Mouse (Mus musculus) testis, adult 2 months (tissue): ENCODE data around the gene Adora2a. TPM values are rescaled to one million over a fixed set of nuclear protein-coding genes. Genes with fewer than 3 reads are reported as not detected.
"Not testable (repeated sequence)": the region's sequence is repeated elsewhere in the genome, so short reads cannot be mapped to it uniquely, and the experiment has no call there.

ENCODE experiments used
- H3K27ac ChIP-seq: fragments of 200-500 bp; 2 replicates; pipeline ENCODE4 v1.5.1; 2012; ENCODE audit warnings: low read depth, low read length; ENCODE audit not compliant: control insufficient read depth, insufficient read depth
- H3K27me3 ChIP-seq: fragments of 200-500 bp; 2 replicates; pipeline ENCODE4 v1.6.1; 2012; ENCODE audit warnings: mild to moderate bottlenecking, low read length, moderate library complexity; ENCODE audit not compliant: control insufficient read depth, insufficient read depth
- H3K36me3 ChIP-seq: fragments of 200-500 bp; 2 replicates; pipeline ENCODE4 v1.6.1; 2012; ENCODE audit warnings: mild to moderate bottlenecking, low read length; ENCODE audit not compliant: control insufficient read depth, insufficient read depth
- H3K4me1 ChIP-seq: fragments of 200-500 bp; 2 replicates; pipeline ENCODE4 v1.6.1; 2012; ENCODE audit warnings: low read length; ENCODE audit not compliant: control insufficient read depth, insufficient read depth
- H3K4me3 ChIP-seq: fragments of 200-500 bp; 2 replicates; pipeline ENCODE4 v1.5.1; 2012; ENCODE audit warnings: low read depth, mild to moderate bottlenecking, low read length, moderate library complexity, mixed read lengths; ENCODE audit not compliant: control insufficient read depth
- CTCF ChIP-seq: fragments of 200-500 bp; IDR thresholded peaks from 2 replicates; pipeline ENCODE4 v1.5.1; 2012; ENCODE audit warnings: low read depth, mild to moderate bottlenecking, inconsistent platforms, low read length, moderate library complexity; ENCODE audit not compliant: control insufficient read depth, insufficient read depth, insufficient replicate concordance
- POLR2A ChIP-seq: fragments of 200-500 bp; IDR thresholded peaks from 2 replicates; pipeline ENCODE4 v1.6.1; 2012; ENCODE audit warnings: low read depth, mild to moderate bottlenecking, inconsistent platforms, low read length, moderate library complexity; ENCODE audit not compliant: control insufficient read depth
- polyA plus RNA-seq: library from polyadenylated mRNA; depleted of rRNA; stranded (reverse); fragments of >200 nt; gene quantifications from 2 replicates; pipeline ENCODE4 v1.2.3, GENCODE M21; 2012

Adora2a gene
- polyA plus RNA-seq, 1 experiment: 0.28 TPM

DNA sequence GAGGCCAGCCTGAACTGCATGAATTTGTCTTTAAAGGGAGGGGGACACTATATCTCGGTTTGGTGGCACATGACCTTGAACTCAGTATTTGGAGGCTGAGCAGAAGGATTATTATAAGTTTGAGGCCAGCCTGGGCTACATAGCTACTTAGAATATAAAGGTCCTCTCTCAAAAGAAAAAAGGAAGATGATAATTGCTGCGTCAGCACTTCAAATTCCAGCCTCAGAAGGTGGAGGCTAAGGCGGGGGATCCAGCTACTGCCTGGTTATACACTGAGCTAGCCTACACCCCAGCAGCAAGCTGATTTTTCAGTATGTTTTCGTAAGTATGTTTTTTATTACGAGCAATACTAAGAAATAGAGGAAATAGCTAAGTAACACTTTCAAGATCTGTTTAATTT, 26.0 kb upstream of the Adora2a start:
- Histone ChIP-seq H3K27ac (no peak overlapping the region), H3K36me3 (peaks cover 1% of the 10 kb centered on the region; the same call in 1 of the 2 replicates), H3K27me3 (no peaks in the 10 kb centered on the region), H3K4me3 (no peak overlapping the region), H3K4me1 (no peaks in the 10 kb centered on the region)
- TF ChIP-seq POLR2A (no peak), CTCF (no peak)

DNA sequence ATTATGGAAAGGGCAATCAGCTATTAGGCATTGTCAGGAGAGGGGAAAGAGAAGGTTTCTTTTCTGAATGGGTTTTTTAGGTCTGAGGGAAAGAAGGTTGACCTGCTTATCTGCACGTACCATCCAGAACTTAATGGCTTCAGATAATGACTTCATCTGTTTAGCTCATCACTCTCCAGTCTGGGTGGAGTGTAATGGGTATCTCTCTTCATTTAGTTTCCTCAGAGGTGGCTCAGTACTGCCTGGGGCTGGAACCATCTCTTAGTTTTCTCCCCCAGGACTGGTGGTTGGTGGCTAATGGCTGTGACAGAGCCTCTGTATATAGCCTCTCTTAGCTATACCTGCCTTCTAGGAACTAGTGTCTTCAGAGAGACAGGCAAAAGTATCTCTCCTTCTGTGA, 25.3 kb upstream of the Adora2a start:
- no peaks in the 10 kb centered on the region for H3K27me3 ChIP-seq
- peaks cover 1% of the 10 kb centered on the region; the same call in 1 of the 2 replicates for H3K36me3 ChIP-seq
- no peak overlapping the region for H3K4me3 ChIP-seq
- H3K27ac ChIP-seq: no peak overlapping the region
- H3K4me1 ChIP-seq: no peaks in the 10 kb centered on the region
- TF ChIP-seq CTCF (no peak), POLR2A (no peak)

DNA sequence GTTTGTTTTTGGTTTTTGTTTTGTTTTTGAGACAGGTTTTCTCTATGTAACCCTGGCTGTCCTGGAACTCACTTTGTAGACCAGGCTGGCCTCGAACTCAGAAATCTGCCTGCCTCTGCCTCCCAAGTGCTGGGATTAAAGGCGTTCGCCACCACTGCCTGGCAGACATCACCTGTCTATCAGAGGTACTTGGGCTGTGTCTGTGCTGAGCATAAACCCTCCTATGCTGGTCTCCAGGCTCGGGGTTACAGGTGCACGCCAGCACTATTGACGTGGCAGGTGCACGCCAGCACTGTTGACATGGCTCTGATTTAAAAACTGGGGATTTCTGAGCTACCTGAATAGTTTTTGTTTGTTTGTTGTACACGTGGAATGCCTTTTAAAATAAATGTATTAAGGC, 24.5 kb upstream of the Adora2a start:
- not testable (repeated sequence) for H3K27ac ChIP-seq, H3K4me3 ChIP-seq, H3K4me1 ChIP-seq, H3K36me3 ChIP-seq, H3K27me3 ChIP-seq

DNA sequence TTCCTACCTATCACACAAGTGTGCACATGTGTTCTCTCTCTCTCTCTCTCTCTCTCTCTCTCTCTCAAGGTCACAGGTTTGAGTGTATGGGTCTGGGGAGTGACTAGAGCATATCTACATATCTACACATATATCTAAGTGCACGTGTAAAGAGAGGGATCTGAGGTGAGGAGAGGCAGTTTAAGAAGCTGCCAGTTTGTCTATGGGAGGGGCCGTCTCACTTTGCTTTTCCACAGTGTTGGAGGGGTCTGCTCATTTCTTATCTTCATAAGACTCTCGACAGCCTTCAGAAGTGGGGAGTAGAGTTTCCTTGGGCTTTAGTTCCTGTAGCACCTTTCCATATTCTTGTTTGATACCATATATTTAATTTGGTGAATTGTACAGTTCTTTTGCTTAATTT, 23.4 kb upstream of the Adora2a start:
- Histone ChIP-seq H3K4me1 (no peaks in the 10 kb centered on the region), H3K27ac (no peak overlapping the region), H3K4me3 (no peak overlapping the region), H3K36me3 (peaks cover 1% of the 10 kb centered on the region; the same call in 1 of the 2 replicates), H3K27me3 (no peaks in the 10 kb centered on the region)
- no peak for TF ChIP-seq POLR2A
- no peak for TF ChIP-seq CTCF

DNA sequence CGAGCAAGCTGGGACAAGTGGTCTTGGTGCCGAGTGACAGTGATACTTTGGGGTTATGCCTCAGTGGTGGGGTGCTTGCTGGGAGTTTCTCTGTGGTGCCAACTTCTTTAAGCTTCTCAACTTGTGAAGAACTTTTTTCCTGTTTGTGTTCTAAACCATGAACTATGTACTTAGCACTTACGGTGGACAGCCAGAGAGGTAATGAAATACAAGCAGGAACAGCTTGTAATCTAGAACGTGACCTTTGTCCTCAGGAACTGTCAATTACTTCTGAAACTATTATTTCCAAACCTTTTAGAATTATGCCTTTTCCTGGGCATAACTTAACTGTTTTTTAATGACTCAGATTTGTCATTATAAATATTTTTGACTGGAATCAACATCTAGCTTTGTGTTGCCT, 22.3 kb upstream of the Adora2a start:
- H3K4me1 ChIP-seq: no peaks in the 10 kb centered on the region
- TF ChIP-seq CTCF: no peak
- no peak for TF ChIP-seq POLR2A
- peaks cover 1% of the 10 kb centered on the region for H3K36me3 ChIP-seq
- no peak overlapping the region for H3K27ac ChIP-seq
- H3K4me3 ChIP-seq: no peak overlapping the region
- no peaks in the 10 kb centered on the region for H3K27me3 ChIP-seq

DNA sequence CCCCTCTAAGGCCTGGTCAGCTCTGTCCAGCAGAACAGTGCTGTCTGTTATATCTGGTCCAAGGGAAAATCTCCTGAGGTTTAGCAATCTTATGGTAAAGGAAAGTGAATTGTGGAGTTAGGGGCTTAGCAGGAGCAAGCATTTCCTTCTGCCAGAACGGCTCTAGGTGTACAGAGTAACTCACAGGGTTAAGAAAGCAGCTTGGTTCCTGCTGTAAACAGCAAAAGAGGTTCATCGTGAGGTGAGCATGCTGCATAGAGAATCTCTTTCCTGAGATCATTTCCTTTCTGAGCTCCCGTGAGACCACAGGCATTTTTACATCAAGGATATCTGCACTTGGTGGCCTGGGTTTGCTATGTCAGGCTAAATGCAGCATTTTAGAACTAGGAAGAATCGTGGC, 21.8 kb upstream of the Adora2a start:
- peaks cover 1% of the 10 kb centered on the region for H3K36me3 ChIP-seq
- H3K4me3 ChIP-seq: no peak overlapping the region
- no peak for TF ChIP-seq POLR2A
- no peak for TF ChIP-seq CTCF
- no peaks in the 10 kb centered on the region for H3K4me1 ChIP-seq
- H3K27me3 ChIP-seq: no peaks in the 10 kb centered on the region
- H3K27ac ChIP-seq: no peak overlapping the region

DNA sequence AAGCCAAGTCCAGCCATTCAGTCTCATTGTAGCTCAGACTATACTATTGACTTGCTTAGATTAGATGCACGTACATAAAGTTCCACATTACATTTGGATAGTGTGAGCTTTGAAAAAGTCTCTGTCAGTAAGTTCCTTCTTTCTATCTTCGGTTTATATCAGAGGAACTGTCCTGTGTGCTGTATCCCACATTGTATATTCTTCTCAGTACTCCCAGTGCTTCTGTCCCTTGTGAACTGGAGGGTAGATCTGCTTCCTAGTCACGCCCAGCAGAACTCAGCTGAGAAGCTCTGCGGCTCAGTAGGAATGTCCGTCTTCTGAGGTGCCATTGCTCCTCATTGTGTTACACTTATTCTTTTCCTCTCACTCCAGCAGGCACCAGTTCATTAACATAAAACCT, 18.1 kb upstream of the Adora2a start:
- Histone ChIP-seq H3K27me3 (no peaks in the 10 kb centered on the region), H3K36me3 (peaks cover 1% of the 10 kb centered on the region), H3K4me3 (no peak overlapping the region), H3K4me1 (no peaks in the 10 kb centered on the region), H3K27ac (no peak overlapping the region)
- TF ChIP-seq POLR2A (no peak), CTCF (no peak)

DNA sequence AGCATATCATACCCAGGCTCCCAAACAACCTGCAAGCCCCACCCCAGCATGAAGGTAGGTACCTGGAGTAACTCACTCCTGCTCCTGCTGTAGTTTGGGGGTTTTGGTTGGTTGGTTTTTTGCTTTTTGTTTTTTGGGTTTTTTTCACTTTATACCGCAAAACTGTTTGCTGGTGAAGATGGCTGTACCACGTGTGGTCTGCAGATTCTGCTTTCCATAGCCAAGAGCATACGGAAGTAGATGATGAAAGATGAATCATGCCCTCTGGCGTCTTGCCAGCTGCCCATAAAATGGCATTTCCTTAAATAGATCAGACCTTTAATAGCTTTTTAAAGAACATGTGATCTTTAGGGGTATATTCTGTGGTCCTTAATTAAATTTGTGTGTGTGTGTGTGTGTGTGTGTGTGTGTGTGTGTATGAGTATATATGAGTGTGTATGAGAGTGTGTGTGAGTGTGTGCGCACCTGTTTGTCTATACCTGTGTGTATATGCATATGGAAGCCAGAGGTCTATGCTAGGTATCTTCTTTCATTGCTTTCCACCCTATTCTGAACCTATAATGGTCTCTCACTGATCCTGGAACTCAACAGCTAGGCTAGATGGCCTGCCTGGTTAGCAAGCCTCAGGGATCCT, 16.8 kb upstream of the Adora2a start:
- no peaks in the 10 kb centered on the region; the same call in none of the 2 replicates for H3K36me3 ChIP-seq

More for the DNA sequence above, 16.8 kb upstream of the Adora2a start:
- Histone ChIP-seq H3K27ac (no peak overlapping the region), H3K27me3 (no peaks in the 10 kb centered on the region), H3K4me1 (no peaks in the 10 kb centered on the region), H3K4me3 (no peak overlapping the region)
- TF ChIP-seq POLR2A: no peak
- no peak for TF ChIP-seq CTCF
